ENCODE assay signal across 8 mouse cellular contexts in genomic region chr19:60730281-60730852, GRCm38 (mm10). TPM values are rescaled to one million over a fixed set of nuclear protein-coding genes. Genes with fewer than 3 reads are reported as not detected.
DNase-seq lines count a peak whose midpoint lies in the region; ATAC-seq and TF ChIP-seq lines count a peak whose summit lies in the region.
"Had no signal": no experiment of that assay in that cellular context is flagged by ENCODE, and none has a peak within 500 bp of the region (broad histone marks: within the 10 kb centered on the region; RNA-seq: fewer than 3 reads in every experiment).

No protein-coding gene starts in this region.

- no peaks in the 10 kb centered on the region for H3K4me1 ChIP-seq in midbrain, postnatal 0 days (ENCODE audit: insufficient read depth, low read length)
- H3K4me1 ChIP-seq in midbrain, embryonic 16.5 days (ENCODE audit: control insufficient read depth, insufficient read depth, low read length), result no peaks in the 10 kb centered on the region
- H3K4me1 ChIP-seq in lung, postnatal 0 days (ENCODE audit: insufficient read depth, low read depth, low read length), result no peaks in the 10 kb centered on the region
- H3K4me1 ChIP-seq in testis, adult 2 months (ENCODE audit: control insufficient read depth, insufficient read depth, low read length), result no peaks in the 10 kb centered on the region
- H3K4me1 ChIP-seq: hindbrain, embryonic 15.5 days had no signal

- no peak overlapping the region for H3K4me3 ChIP-seq in midbrain, postnatal 0 days (ENCODE audit: low read depth, low read length)
- H3K4me3 ChIP-seq in midbrain, embryonic 16.5 days (ENCODE audit: low read depth, low read length), result no peak overlapping the region
- no peak overlapping the region for H3K4me3 ChIP-seq in lung, postnatal 0 days (ENCODE audit: low read depth, low read length)
- H3K4me3 ChIP-seq in testis, adult 2 months (ENCODE audit: control insufficient read depth, low read depth, low read length), result peak overlapping the region; percentile 42
- H3K4me3 ChIP-seq: hindbrain, embryonic 15.5 days had no signal

- no peaks in the 10 kb centered on the region for H3K9me3 ChIP-seq in midbrain, postnatal 0 days (ENCODE audit: low read length)
- H3K9me3 ChIP-seq in midbrain, embryonic 16.5 days (replicated peaks; ENCODE audit: control insufficient read depth, low read length, poor library complexity, severe bottlenecking), result no peaks in the 10 kb centered on the region
- H3K9me3 ChIP-seq in lung, postnatal 0 days (ENCODE audit: low read length), result no peaks in the 10 kb centered on the region
- H3K9me3 ChIP-seq: hindbrain, embryonic 15.5 days had no signal

- no peak for TF ChIP-seq EP300 in lung, postnatal 0 days (IDR thresholded peaks at IDR 0.05)

- TF ChIP-seq CTCF in midbrain, postnatal 0 days (IDR thresholded peaks at IDR 0.05), result peak; percentile 55
- TF ChIP-seq CTCF in lung, postnatal 0 days (IDR thresholded peaks at IDR 0.05), result peak; percentile 74
- peak; percentile 72; the same call in 1 of the 2 replicates for TF ChIP-seq CTCF in testis, adult 2 months (IDR thresholded peaks at IDR 0.05; ENCODE audit: control insufficient read depth, insufficient read depth, insufficient replicate concordance, low read depth, low read length)

- no peak overlapping the region for H3K9ac ChIP-seq in midbrain, postnatal 0 days (replicated peaks; ENCODE audit: low read length, poor library complexity, severe bottlenecking)
- H3K9ac ChIP-seq in midbrain, embryonic 16.5 days (ENCODE audit: low read depth, low read length), result no peak overlapping the region
- H3K9ac ChIP-seq in lung, postnatal 0 days (replicated peaks; ENCODE audit: low read depth), result no peak overlapping the region
- H3K9ac ChIP-seq: hindbrain, embryonic 15.5 days had no signal

- H3K4me2 ChIP-seq in midbrain, postnatal 0 days (ENCODE audit: low read depth, low read length, poor library complexity, severe bottlenecking), result no peak overlapping the region
- H3K4me2 ChIP-seq in midbrain, embryonic 16.5 days (ENCODE audit: low read length), result no peak overlapping the region
- H3K4me2 ChIP-seq in lung, postnatal 0 days (replicated peaks; ENCODE audit: low read depth, low read length), result no peak overlapping the region
- H3K4me2 ChIP-seq: hindbrain, embryonic 15.5 days had no signal

- no peak for TF ChIP-seq POLR2A in testis, adult 2 months (IDR thresholded peaks at IDR 0.05; ENCODE audit: control insufficient read depth, low read depth, low read length)

- H3K27me3 ChIP-seq in midbrain, postnatal 0 days (ENCODE audit: insufficient read depth, low read length), result no peaks in the 10 kb centered on the region
- H3K27me3 ChIP-seq in midbrain, embryonic 16.5 days (ENCODE audit: control insufficient read depth, insufficient read depth, low read depth, low read length), result no peaks in the 10 kb centered on the region; the same call in 1 of the 2 replicates
- no peaks in the 10 kb centered on the region for H3K27me3 ChIP-seq in lung, postnatal 0 days (replicated peaks; ENCODE audit: insufficient read depth, low read length)
- H3K27me3 ChIP-seq in testis, adult 2 months (ENCODE audit: control insufficient read depth, insufficient read depth, low read length), result no peaks in the 10 kb centered on the region
- H3K27me3 ChIP-seq: hindbrain, embryonic 15.5 days had no signal

- WGBS in midbrain, postnatal 0 days, result 52% methylated on average over 2 of the region's 2 CpGs
- WGBS in midbrain, embryonic 16.5 days, result 47% methylated on average over 2 of the region's 2 CpGs
- WGBS in lung, postnatal 0 days, result 38% methylated on average over 2 of the region's 2 CpGs

- no peak overlapping the region for H3K27ac ChIP-seq in midbrain, postnatal 0 days (ENCODE audit: low read depth, low read length)
- no peak overlapping the region for H3K27ac ChIP-seq in midbrain, embryonic 16.5 days (ENCODE audit: low read length)
- H3K27ac ChIP-seq in lung, postnatal 0 days (ENCODE audit: low read length), result no peak overlapping the region
- no peak overlapping the region for H3K27ac ChIP-seq in testis, adult 2 months (ENCODE audit: control insufficient read depth, insufficient read depth, low read depth, low read length)
- H3K27ac ChIP-seq: hindbrain, embryonic 15.5 days had no signal

- no peak for ATAC-seq in midbrain, postnatal 0 days (ENCODE audit: low FRiP score)
- no peak for ATAC-seq in midbrain, embryonic 16.5 days
- peak; percentile 73 for ATAC-seq in inflammation-experienced regulatory T-cells, adult 6 months
- no peak for ATAC-seq in lung, postnatal 0 days

- H3K36me3 ChIP-seq in midbrain, postnatal 0 days (ENCODE audit: insufficient read depth, low read length), result no peaks in the 10 kb centered on the region
- no peaks in the 10 kb centered on the region for H3K36me3 ChIP-seq in midbrain, embryonic 16.5 days (ENCODE audit: control insufficient read depth, insufficient read depth, low read length)
- no peaks in the 10 kb centered on the region for H3K36me3 ChIP-seq in lung, postnatal 0 days (ENCODE audit: insufficient read depth, low read length)
- H3K36me3 ChIP-seq in testis, adult 2 months (ENCODE audit: control insufficient read depth, insufficient read depth, low read length), result no peaks in the 10 kb centered on the region
- H3K36me3 ChIP-seq: hindbrain, embryonic 15.5 days had no signal

- peak; percentile 24 for DNase-seq in midbrain, postnatal 0 days (ENCODE audit: low spot score)
- DNase-seq in WW6 (ENCODE audit: low read depth, low spot score), result peak; percentile 64
- DNase-seq in cerebellum, postnatal 10 days, result peak; percentile 62 to 73
- DNase-seq in lung, postnatal 0 days (ENCODE audit: low spot score), result peak; percentile 51

RNA-seq across cellular contexts. Expression of gene Nanos1, which starts 25.4 kb away (rescaled TPM):
- total RNA-seq in midbrain, postnatal 0 days (2014; rRNA removed), result 49.3 and 53.1 TPM in 2 replicates
- polyA plus RNA-seq in midbrain, postnatal 0 days (2015; fragmentation: Nextera tagmentation; extraction: Ambion mirVana), result 19.6 and 20.8 TPM in 2 replicates
- polyA plus RNA-seq in midbrain, embryonic 16.5 days (2015; fragmentation: Nextera tagmentation; extraction: Ambion mirVana), result 20.1 and 20.9 TPM in 2 replicates
- 1 to 10 TPM; 1.5 to 3.0 (median 2.4) TPM for polyA plus RNA-seq in inflammation-experienced regulatory T-cells, adult 6 months (2017; shearing (Covaris generic))
- polyA plus RNA-seq in lung, postnatal 0 days (2015; fragmentation: Nextera tagmentation; extraction: Ambion mirVana), result 0.55 and 0.64 TPM in 2 replicates
- polyA plus RNA-seq in testis, adult 2 months (2012; rRNA removed), result 0.41 and 0.52 TPM in 2 replicates
